Mouse (Mus musculus) hindbrain, embryonic 15.5 days (tissue): ENCODE measurements around the gene Aifm3. TPM values are rescaled to one million over a fixed set of nuclear protein-coding genes. Genes with fewer than 3 reads are reported as not detected.
"Not testable (repeated sequence)": the region's sequence is repeated elsewhere in the genome, so short reads cannot be mapped to it uniquely, and the experiment has no call there.

Experiments used
- ATAC-seq: fragments of 200-750 bp; cut with Nextera tagmentation; 2 replicates; pipeline ENCODE4 v1.8.0; 2017; ENCODE audit warnings: low read depth, moderate number of reproducible peaks, moderate TSS enrichment; ENCODE audit not compliant: low FRiP score
- H3K27ac ChIP-seq: fragments of 300-500 bp; sonication (generic); replicated peaks from 2 replicates; pipeline ENCODE4 v1.5.1; 2015; ENCODE audit warnings: mild to moderate bottlenecking, inconsistent platforms
- H3K27me3 ChIP-seq: fragments of 300-500 bp; sonication (generic); 2 replicates; pipeline ENCODE4 v1.6.1; 2015; ENCODE audit warnings: control low read depth, inconsistent platforms
- H3K36me3 ChIP-seq: fragments of 300-500 bp; sonication (generic); 2 replicates; pipeline ENCODE4 v1.6.1; 2015; ENCODE audit warnings: control low read depth, inconsistent platforms
- H3K4me1 ChIP-seq: fragments of 300-500 bp; sonication (generic); replicated peaks from 2 replicates; pipeline ENCODE4 v1.6.1; 2015; ENCODE audit warnings: control low read depth, inconsistent platforms
- H3K4me2 ChIP-seq: fragments of 300-500 bp; sonication (generic); 2 replicates; pipeline ENCODE4 v1.6.1; 2015; ENCODE audit warnings: moderate library complexity, mild to moderate bottlenecking, inconsistent platforms
- H3K4me3 ChIP-seq: fragments of 300-500 bp; sonication (generic); 2 replicates; pipeline ENCODE4 v1.5.1; 2015; ENCODE audit warnings: mild to moderate bottlenecking, inconsistent platforms
- H3K9ac ChIP-seq: fragments of 300-500 bp; sonication (generic); 2 replicates; pipeline ENCODE4 v1.6.1; 2015; ENCODE audit warnings: inconsistent platforms
- H3K9me3 ChIP-seq: fragments of 300-500 bp; sonication (generic); 2 replicates; pipeline ENCODE4 v1.6.1; 2016; ENCODE audit warnings: control low read depth, inconsistent platforms
- WGBS: fragments of 180-500 bp; shearing (Covaris S2); methylation state at CpG from one replicate; pipeline ENCODE4 v1.1.7; 2015; 5-methylcytosine and 5-hydroxymethylcytosine counted together
- polyA plus RNA-seq: library from polyadenylated mRNA; unstranded; fragments of >200 nt; fragmentation: Nextera tagmentation; extraction: Ambion mirVana; gene quantifications from 2 replicates; pipeline ENCODE4 v1.2.1, GENCODE M21; 2015

The Aifm3 gene
- polyA plus RNA-seq, 1 experiment from 2014 or later = 11.7 TPM

DNA sequence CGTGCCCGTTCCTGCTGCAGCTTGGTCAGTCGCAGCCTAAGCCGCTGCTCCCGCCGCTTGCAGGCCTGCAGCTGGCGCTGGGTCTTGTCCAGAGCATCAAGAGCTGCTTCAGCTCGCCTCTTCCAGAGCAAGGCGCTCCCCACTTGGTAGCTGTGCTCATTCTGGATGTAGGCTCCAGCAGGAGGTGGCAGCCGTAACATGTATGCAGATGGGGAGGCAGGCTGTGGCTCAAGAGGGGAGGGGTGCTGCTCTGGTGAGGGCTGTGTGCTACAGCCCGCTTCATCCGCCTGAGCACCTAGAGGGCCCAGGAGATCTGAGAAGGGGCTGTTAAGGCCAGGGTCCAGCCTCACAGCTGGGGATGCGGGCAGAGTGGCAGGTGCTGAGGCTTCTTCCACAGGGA, 38.9 kb downstream of the Aifm3 start:
- 86% methylated on average over 13 of the region's 13 CpGs for WGBS
- Histone ChIP-seq H3K4me1 (peaks cover 23% of the 10 kb centered on the region), H3K9ac (no peak overlapping the region), H3K27ac (no peak overlapping the region), H3K36me3 (peaks cover 45% of the 10 kb centered on the region), H3K9me3 (no peaks in the 10 kb centered on the region), H3K4me3 (no peak overlapping the region), H3K4me2 (no peak overlapping the region), H3K27me3 (no peaks in the 10 kb centered on the region)
- no peak for ATAC-seq

DNA sequence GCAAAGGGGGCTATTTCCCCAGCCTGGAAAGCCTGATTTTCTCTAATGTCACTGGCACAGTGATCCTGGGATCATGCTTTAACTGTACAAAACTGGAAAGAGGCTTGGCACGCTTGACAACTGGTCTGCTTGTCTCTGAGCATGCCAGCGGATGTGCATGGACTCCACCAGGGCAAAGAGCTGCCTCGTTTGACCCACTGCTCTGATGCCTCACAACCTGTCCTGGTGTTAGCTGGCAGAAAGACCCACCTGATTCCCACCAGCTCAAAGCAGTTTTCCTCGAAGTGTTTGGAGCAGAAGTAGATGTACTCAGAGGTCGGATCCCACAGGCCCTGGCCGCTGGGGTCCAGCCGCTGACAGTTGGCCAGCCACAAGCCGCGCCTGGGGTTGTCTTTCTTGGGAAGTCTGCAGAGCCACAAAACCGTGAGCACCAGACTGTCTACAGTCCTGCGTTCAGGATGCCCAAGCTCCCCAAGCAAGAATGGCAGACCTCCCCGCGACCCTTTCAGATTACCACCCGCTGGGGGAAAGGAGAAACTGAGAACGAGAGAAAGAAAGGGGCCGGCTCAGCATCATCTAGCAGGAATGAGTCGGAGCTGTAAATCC, 40.7 kb downstream of the Aifm3 start:
- peak overlapping the region; percentile 99 for H3K27ac ChIP-seq
- H3K9me3 ChIP-seq = no peaks in the 10 kb centered on the region
- ATAC-seq = no peak
- peak overlapping the region; percentile 74 for H3K4me3 ChIP-seq
- peaks cover 23% of the 10 kb centered on the region for H3K4me1 ChIP-seq
- H3K36me3 ChIP-seq = peaks cover 29% of the 10 kb centered on the region
- H3K27me3 ChIP-seq = no peaks in the 10 kb centered on the region
- H3K9ac ChIP-seq = peak overlapping the region; percentile 86
- WGBS = 14% methylated on average over 17 of the region's 17 CpGs
- H3K4me2 ChIP-seq = peak overlapping the region; percentile 88

DNA sequence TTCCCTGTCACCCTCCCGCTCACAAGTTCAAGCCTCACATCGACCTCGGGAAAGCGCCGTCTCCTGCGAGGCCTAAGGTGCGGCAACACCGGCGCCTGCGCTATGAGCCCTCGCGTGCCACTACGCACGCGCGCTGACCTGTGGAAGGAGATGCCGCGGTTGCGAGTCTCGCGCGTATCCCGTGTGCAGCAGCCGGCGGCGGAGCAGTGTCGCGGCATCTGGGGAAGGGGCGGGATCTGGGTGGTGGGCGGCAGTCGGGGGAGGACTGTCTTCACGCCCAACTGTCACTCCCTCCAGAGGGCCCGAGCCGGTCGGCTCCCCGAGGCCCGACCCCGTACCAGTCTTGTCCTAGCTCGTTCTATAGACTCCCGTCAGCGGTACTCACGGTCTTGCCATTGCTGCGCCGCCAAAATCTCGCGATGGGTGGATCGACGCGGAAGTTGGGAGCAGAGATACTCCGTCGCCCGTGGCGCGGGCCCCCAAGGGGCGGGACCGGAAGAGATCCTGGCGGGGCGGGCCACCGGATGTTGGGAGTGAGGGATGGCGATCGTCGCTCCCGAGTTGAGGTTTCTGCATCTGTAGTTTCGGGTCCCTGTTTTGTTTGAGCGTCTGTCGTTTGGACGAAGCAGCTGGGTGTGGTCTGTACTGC, 41.4 kb downstream of the Aifm3 start, which contains the start of gene Thap7:
Gene Thap7, minus strand, starts transcription at position 497 of the 649 bp plus-strand sequence.
- Histone ChIP-seq H3K27ac (peak within 1 kb of the TSS; percentile 99), H3K4me3 (peak within 1 kb of the TSS; percentile 74), H3K9ac (peak within 1 kb of the TSS; percentile 86), H3K9me3 (no peaks in the 10 kb centered on the region), H3K4me1 (peaks cover 23% of the 10 kb centered on the region), H3K4me2 (peak within 1 kb of the TSS; percentile 88), H3K36me3 (peaks cover 23% of the 10 kb centered on the region), H3K27me3 (no peaks in the 10 kb centered on the region)
- peak; percentile 98 for ATAC-seq
- WGBS = under 1% methylated on average over 67 of the region's 67 CpGs

DNA sequence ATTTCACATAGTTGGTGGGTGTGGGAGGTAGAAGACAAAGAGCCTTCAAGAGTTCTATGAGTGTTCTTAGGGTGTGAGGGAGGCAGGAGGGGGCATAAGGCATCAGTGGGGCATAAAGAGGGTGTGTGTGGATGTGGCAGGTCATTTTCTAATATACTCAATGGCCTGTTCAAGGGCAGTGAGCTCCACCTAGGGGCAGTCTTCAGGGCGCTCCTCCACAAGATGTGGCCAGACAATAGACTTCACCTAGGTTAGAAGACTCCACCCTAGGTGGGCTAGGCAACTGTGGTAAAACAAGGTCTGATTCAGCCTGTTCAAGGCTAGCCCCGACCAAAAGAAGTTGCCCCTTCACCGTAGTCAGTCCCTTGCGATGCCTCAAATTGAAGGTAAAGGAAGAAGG, 42.9 kb downstream of the Aifm3 start:
- H3K4me2 ChIP-seq = peak overlapping the region; percentile 88
- 57% methylated on average over 4 of the region's 4 CpGs for WGBS
- no peak for ATAC-seq

DNA sequence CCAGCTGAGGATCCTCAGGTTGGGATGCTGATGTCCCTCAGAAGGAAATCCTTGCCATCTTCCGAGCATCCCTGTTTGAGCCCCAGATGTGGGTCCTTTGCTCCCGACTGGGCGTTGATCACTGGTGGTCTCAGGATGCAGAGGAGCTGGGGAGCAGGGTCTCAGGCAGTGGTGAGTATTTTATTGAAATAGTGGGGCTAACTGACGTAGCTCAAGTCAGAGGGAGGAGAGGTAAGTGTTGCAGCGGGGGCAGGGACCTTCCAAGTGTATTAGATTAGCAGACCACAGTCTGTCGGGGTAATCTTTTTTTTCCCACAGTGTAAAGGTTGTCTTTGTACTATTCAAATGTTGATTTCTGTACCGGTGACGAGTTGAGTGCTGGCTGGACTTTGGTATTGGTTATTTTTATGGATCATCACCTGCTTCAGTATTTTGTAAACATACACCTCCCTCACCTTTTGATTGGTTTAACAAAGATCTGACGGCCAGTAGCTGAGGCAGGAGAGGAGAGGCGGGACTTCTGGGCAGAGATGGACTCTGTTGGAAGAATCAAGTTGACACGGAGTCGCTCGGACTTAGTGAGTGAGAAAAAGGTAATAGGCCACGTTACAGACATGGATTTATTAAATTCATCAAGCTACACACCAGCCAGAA, 43.4 kb downstream of the Aifm3 start:
- no peak for ATAC-seq

More for the DNA sequence above, 42.9 kb downstream of the Aifm3 start:
- Histone ChIP-seq H3K4me3 (no peak overlapping the region), H3K9ac (no peak overlapping the region), H3K27ac (no peak overlapping the region), H3K27me3 (no peaks in the 10 kb centered on the region), H3K36me3 (peaks cover 9% of the 10 kb centered on the region; the same call in 1 of the 2 replicates), H3K4me1 (peaks cover 23% of the 10 kb centered on the region), H3K9me3 (no peaks in the 10 kb centered on the region)

DNA sequence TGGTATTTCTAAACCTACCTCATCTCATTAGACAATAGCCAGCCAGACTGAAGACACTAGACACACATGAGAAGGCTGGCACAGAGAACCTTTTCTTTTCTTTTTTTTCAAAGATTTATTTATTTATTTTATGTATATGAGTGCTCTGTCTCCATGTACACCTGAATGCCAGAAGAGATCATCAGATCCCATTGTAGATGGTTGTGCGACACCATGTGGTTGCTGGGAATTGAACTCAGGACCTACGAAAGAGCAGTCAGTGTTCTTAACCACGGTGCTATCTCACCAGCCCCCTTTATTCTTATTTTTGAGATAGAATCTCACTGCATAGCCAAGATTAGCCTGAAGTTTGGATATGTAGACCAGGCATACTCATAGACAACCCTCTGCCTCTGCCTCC, 47.2 kb downstream of the Aifm3 start:
- 94% methylated on average over 3 of the region's 3 CpGs for WGBS
- no peaks in the 10 kb centered on the region for H3K27me3 ChIP-seq
- no peak for ATAC-seq
- H3K4me1 ChIP-seq = peaks cover 5% of the 10 kb centered on the region
- no peaks in the 10 kb centered on the region for H3K36me3 ChIP-seq
- no peak overlapping the region for H3K4me3 ChIP-seq
- H3K9me3 ChIP-seq = no peaks in the 10 kb centered on the region
- no peak overlapping the region for H3K27ac ChIP-seq
- H3K4me2 ChIP-seq = no peak overlapping the region
- H3K9ac ChIP-seq = no peak overlapping the region

More for the DNA sequence above, 43.4 kb downstream of the Aifm3 start:
- Histone ChIP-seq H3K4me2 (no peak overlapping the region), H3K36me3 (peaks cover 4% of the 10 kb centered on the region; the same call in 1 of the 2 replicates), H3K9ac (no peak overlapping the region), H3K4me1 (peaks cover 23% of the 10 kb centered on the region), H3K9me3 (no peaks in the 10 kb centered on the region), H3K4me3 (no peak overlapping the region), H3K27ac (no peak overlapping the region), H3K27me3 (no peaks in the 10 kb centered on the region)
- WGBS = 73% methylated on average over 14 of the region's 14 CpGs

DNA sequence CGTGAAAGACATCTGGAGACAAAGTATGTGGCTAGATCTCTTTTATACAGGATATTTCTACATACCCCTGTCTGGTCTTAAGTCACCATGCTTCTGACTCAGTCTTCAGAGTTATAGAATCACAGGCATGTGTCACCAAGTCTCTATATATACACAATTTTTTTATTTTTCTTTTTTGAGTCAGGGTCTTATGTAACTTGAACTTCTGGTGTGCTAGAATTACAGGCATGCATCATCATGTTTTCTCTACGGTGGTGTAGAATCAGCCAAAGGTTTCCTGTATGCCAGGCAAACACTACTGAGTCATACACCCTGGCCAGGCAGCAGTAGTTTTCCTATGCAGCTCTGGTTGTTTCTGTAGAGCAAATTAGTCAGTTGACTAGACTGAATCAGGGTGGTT, 53.2 kb downstream of the Aifm3 start:
- no peaks in the 10 kb centered on the region for H3K9me3 ChIP-seq
- no peaks in the 10 kb centered on the region for H3K36me3 ChIP-seq
- WGBS = 92% methylated on average over 2 of the region's 2 CpGs
- H3K27ac ChIP-seq = no peak overlapping the region
- H3K9ac ChIP-seq = no peak overlapping the region
- no peak for ATAC-seq
- no peaks in the 10 kb centered on the region for H3K27me3 ChIP-seq
- no peak overlapping the region for H3K4me2 ChIP-seq
- H3K4me3 ChIP-seq = no peak overlapping the region
- no peaks in the 10 kb centered on the region for H3K4me1 ChIP-seq

DNA sequence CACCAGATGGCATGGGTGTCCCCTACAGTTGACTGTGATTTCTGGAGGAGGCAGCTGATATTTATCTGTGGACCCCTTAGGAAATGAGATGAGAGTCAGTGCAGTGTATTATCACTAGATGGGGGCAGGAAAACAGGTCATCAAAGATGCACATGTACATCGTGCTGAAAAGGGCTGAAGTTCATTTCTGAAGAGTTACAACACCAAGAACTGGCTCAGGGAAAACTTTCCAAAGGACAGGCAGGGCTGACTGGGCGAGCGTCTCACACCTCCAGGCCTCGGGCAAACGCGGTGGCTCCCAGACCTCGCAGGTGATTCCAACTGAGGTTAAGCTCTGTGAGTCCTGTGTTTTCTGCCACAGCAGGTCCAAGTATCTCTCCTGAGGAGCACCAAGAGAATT, 63.4 kb downstream of the Aifm3 start:
- Histone ChIP-seq H3K9ac (no peak overlapping the region), H3K27ac (no peak overlapping the region), H3K9me3 (no peaks in the 10 kb centered on the region), H3K4me3 (no peak overlapping the region), H3K4me2 (no peak overlapping the region), H3K27me3 (no peaks in the 10 kb centered on the region), H3K36me3 (no peaks in the 10 kb centered on the region), H3K4me1 (peaks cover 16% of the 10 kb centered on the region)
- 88% methylated on average over 7 of the region's 7 CpGs for WGBS
- ATAC-seq = no peak

DNA sequence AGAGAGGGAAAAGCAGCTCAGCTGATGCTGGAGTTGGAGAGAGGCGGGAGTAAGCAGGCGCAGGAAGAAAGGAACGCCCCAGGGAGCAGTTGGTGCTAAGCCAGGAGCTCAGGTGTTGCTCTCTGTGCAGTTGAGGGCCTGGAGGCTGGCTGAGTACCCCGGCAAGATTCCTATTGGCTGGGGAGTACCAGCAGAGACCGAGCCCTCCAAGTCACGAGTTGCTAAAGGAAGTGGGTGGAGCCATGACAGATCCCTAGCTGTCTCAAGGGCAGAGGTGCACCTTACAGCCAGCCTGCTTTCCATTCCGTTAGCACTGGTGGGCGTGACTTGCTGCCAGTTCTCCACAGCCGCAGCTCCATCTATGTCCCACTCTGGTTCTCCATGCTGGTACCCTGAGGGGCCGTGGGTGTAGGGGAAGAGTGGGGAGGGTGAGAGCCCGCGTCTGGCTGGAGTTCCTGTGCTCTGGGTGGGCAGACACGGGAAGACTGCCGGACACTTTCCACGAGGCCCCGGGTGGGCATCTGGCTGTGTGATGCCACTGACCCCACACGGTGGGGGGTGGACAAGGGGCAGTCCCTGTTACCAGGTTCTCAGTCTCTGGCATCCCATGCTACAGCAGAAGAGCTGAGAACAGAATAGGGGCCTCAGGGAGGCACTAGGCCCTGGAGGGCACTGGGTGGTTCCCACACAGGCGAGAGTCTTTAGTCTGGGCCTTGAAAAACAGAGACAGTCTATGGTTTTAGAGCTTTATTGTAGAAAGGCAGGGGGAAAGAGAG, 64.7 kb downstream of the Aifm3 start:
- H3K27me3 ChIP-seq = no peaks in the 10 kb centered on the region
- H3K9me3 ChIP-seq = no peaks in the 10 kb centered on the region
- peak; percentile 89 for ATAC-seq
- H3K9ac ChIP-seq = 0 out of 2 replicates have a peak overlapping the region, but pooled peaks have one; percentile 5
- H3K4me2 ChIP-seq = peak overlapping the region; percentile 52
- WGBS = 6% methylated on average over 18 of the region's 18 CpGs
- H3K4me1 ChIP-seq = peaks cover 27% of the 10 kb centered on the region
- peak overlapping the region; percentile 24 for H3K4me3 ChIP-seq
- H3K27ac ChIP-seq = peak overlapping the region; percentile 50
- no peaks in the 10 kb centered on the region for H3K36me3 ChIP-seq

DNA sequence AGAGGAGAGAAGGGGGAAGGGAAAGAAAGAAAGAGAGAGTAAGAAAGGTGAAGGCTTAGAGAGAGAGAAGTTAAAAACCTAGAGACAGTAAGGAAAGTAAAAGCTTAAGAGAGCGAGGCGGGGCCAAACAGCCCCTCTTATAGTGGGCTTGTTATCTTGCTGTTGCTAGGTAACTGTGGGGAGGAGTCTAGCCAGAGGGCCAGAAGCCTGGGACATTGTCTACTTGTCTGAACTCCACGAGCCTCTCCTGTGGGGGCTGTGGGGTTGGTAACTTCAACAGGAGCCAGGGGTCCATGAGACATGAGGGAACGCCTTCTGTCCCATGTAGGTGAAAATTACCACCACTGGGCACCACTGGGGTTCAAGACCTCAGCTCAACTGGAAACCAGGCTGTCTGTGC, 65.3 kb downstream of the Aifm3 start:
- not testable (repeated sequence) for H3K27me3 ChIP-seq, H3K36me3 ChIP-seq, H3K4me3 ChIP-seq, H3K9ac ChIP-seq, ATAC-seq, H3K9me3 ChIP-seq
- WGBS = 15% methylated on average over 4 of the region's 4 CpGs
- peak overlapping the region; percentile 52 for H3K4me2 ChIP-seq
- H3K4me1 ChIP-seq = peaks cover 28% of the 10 kb centered on the region
- H3K27ac ChIP-seq = peak overlapping the region; percentile 50; the same call in 1 of the 2 replicates

DNA sequence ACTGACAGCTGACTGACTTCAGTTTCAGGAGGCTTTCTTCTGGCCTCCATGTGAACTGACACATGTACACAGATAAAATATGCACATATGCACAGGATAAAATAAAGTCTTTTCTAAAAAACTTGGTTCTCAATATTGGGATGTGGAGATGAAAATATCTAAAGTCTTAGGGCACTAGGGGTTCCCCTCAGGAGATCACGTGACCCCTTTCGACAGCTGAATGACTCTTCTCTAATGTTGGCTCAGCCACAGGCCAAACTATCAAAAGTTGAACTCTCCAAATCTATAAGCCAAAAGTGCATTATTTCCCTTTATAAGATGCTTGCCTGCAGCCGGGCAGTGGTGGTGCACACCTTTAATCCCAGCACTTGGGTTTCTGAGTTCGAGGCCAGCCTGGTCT, 66.8 kb downstream of the Aifm3 start:
- H3K4me3 ChIP-seq = no peak overlapping the region
- peaks cover 33% of the 10 kb centered on the region for H3K4me1 ChIP-seq
- no peak overlapping the region for H3K4me2 ChIP-seq
- peaks cover 12% of the 10 kb centered on the region for H3K27me3 ChIP-seq
- ATAC-seq = no peak
- H3K9ac ChIP-seq = no peak overlapping the region
- WGBS = 88% methylated on average over 4 of the region's 4 CpGs
- no peaks in the 10 kb centered on the region for H3K9me3 ChIP-seq
- H3K27ac ChIP-seq = no peak overlapping the region
- H3K36me3 ChIP-seq = no peaks in the 10 kb centered on the region

DNA sequence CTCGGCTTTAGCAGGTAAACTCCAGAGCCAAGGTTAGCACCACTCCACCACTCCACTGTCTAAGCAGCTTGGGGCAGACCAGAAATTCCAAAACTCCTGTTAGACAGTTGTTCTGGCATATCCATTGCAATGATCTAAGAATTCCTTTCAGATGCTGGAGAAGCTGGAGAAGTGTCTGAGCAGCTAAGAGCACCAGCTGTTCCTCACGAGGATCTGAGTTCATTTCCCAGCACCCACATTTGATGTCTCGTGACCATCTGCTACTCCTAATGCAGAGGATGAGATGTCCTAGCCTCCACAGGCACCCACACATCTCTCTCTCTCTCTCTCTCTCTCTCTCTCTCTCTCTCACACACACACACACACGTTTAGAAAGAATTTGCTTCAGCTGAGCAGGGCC, 67.5 kb downstream of the Aifm3 start:
- Histone ChIP-seq H3K4me2 (no peak overlapping the region), H3K4me3 (no peak overlapping the region), H3K36me3 (no peaks in the 10 kb centered on the region), H3K9me3 (no peaks in the 10 kb centered on the region), H3K27me3 (peaks cover 12% of the 10 kb centered on the region), H3K9ac (no peak overlapping the region), H3K27ac (no peak overlapping the region), H3K4me1 (peaks cover 40% of the 10 kb centered on the region)
- WGBS = 68% methylated on average over 4 of the region's 4 CpGs
- ATAC-seq = no peak
